Comparison of ENCODE assay signal across 15 mouse cellular contexts in the genomic region with DNA sequence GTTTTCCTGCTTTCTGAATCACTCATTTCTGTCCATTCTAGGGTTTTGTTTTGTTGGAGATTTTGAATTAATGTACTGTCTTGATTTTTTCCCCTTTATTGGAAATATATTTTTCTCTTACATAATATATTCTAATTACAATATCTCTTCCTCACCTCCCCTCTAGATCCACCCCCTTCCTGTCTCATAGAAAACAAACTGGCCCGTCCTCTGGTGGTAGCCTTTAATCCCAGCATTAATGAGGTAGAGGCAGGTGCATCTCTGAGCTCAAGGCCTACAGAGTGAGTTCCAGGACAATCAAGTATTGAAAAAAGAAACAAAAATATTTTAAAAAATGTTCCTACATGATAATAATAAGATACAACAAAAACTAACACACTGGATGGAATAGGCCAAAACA.
A peak's percentile ranks its signal among the peaks of the same experiment; 100 is the strongest.
DNase-seq lines count a peak whose midpoint lies in the region; ATAC-seq and TF ChIP-seq lines count a peak whose summit lies in the region.
"Had no signal": no experiment of that assay in that cellular context is flagged by ENCODE, and none has a peak within 500 bp of the region (broad histone marks: within the 10 kb centered on the region; RNA-seq: fewer than 3 reads in every experiment).

No protein-coding gene starts in this region.

- no peak overlapping the region for H3K4me3 ChIP-seq in gastrocnemius, adult 2 months
- H3K4me3 ChIP-seq in megakaryocyte, embryonic 14.5 days (replicated peaks), result peak overlapping the region; percentile 91
- no peak overlapping the region for H3K4me3 ChIP-seq in liver, embryonic 14.5 days (ENCODE audit: insufficient read depth in 1 of 2, low read depth in 2 of 2, low read length in 2 of 2)
- H3K4me3 ChIP-seq: embryonic facial prominence, embryonic 13.5 days; intestine, embryonic 15.5 days; neural tube, embryonic 12.5 days had no signal

- DNase-seq in gastrocnemius, adult 2 months, result no peak
- no peak for DNase-seq in gastrocnemius, postnatal 14 days
- DNase-seq in liver, embryonic 14.5 days (ENCODE audit: low read depth in 3 of 3, low spot score in 3 of 3), result no peak
- DNase-seq in cerebellum, postnatal 4 days (ENCODE audit: low spot score in 2 of 2), result no peak
- DNase-seq in adrenal gland, postnatal 4 days (ENCODE audit: low spot score in 2 of 2), result no peak
- DNase-seq in heart, postnatal 10 days, result no peak
- DNase-seq: adrenal gland, postnatal 25 days; cerebellum, adult 9-10 months; lung, postnatal 14 days had no signal

- no peaks in the 10 kb centered on the region for H3K9me3 ChIP-seq in megakaryocyte, embryonic 14.5 days
- H3K9me3 ChIP-seq in liver, embryonic 14.5 days (ENCODE audit: control insufficient read depth, low read length), result no peaks in the 10 kb centered on the region
- H3K9me3 ChIP-seq: embryonic facial prominence, embryonic 13.5 days; intestine, embryonic 15.5 days; neural tube, embryonic 12.5 days had no signal

- H3K27ac ChIP-seq in gastrocnemius, adult 2 months, result peak overlapping the region; percentile 80
- peak overlapping the region; percentile 79 for H3K27ac ChIP-seq in liver, embryonic 14.5 days
- H3K27ac ChIP-seq: embryonic facial prominence, embryonic 13.5 days; intestine, embryonic 15.5 days; neural tube, embryonic 12.5 days had no signal

- peaks cover 57% of the 10 kb centered on the region for H3K4me1 ChIP-seq in megakaryocyte, embryonic 14.5 days
- peaks cover 10 to 22% of the 10 kb centered on the region in 2 experiments for H3K4me1 ChIP-seq in liver, embryonic 14.5 days (replicated peaks; ENCODE audit: control insufficient read depth in 2 of 2, insufficient read depth in 2 of 2, low read length in 1 of 2)
- H3K4me1 ChIP-seq: intestine, embryonic 15.5 days; neural tube, embryonic 12.5 days had no signal

- 24% methylated on average over 1 of the region's 1 CpGs for WGBS in liver, embryonic 14.5 days (ENCODE audit: insufficient replicate concordance)

- peak overlapping the region; percentile 96 for H3K4me2 ChIP-seq in liver, embryonic 14.5 days (ENCODE audit: low read depth)
- H3K4me2 ChIP-seq: embryonic facial prominence, embryonic 13.5 days; intestine, embryonic 15.5 days; midbrain, embryonic 11.5 days; neural tube, embryonic 12.5 days had no signal

- TF ChIP-seq EP300 in liver, embryonic 14.5 days (IDR thresholded peaks at IDR 0.05; ENCODE audit: low read depth), result no peak

- H3K27me3 ChIP-seq in megakaryocyte, embryonic 14.5 days (replicated peaks), result no peaks in the 10 kb centered on the region
- no peaks in the 10 kb centered on the region for H3K27me3 ChIP-seq in liver, embryonic 14.5 days (ENCODE audit: control insufficient read depth, insufficient read depth, low read length)
- H3K27me3 ChIP-seq: embryonic facial prominence, embryonic 13.5 days; intestine, embryonic 15.5 days; neural tube, embryonic 12.5 days had no signal

- no peak overlapping the region for H3K9ac ChIP-seq in liver, embryonic 14.5 days (replicated peaks)
- H3K9ac ChIP-seq: embryonic facial prominence, embryonic 13.5 days; intestine, embryonic 15.5 days; neural tube, embryonic 12.5 days had no signal

- H3K36me3 ChIP-seq in megakaryocyte, embryonic 14.5 days (replicated peaks; ENCODE audit: low read length), result peaks cover 32% of the 10 kb centered on the region
- no peaks in the 10 kb centered on the region for H3K36me3 ChIP-seq in liver, embryonic 14.5 days (replicated peaks; ENCODE audit: control insufficient read depth, insufficient read depth, low read depth)
- H3K36me3 ChIP-seq: embryonic facial prominence, embryonic 13.5 days; intestine, embryonic 15.5 days; neural tube, embryonic 12.5 days had no signal

- no peak for TF ChIP-seq CTCF in gastrocnemius, adult 2 months (IDR thresholded peaks at IDR 0.05)
- no peak for TF ChIP-seq CTCF in liver, embryonic 14.5 days (IDR thresholded peaks at IDR 0.05; ENCODE audit: low read depth)

- ATAC-seq in megakaryocyte, adult 5-6 weeks (ENCODE audit: poor library complexity, severe bottlenecking), result no peak
- no peak for ATAC-seq in liver, embryonic 14.5 days (ENCODE audit: insufficient read depth)
- ATAC-seq: intestine, embryonic 15.5 days had no signal

- intact Hi-C loops in gastrocnemius, adult 2 months (cut with DNase I), result no loop called here
- intact Hi-C loops in gastrocnemius, postnatal 14 days (cut with DNase I; ENCODE audit: low total_unique reads), result no loop called here
- intact Hi-C loops in heart, postnatal 10 days (cut with DNase I), result no loop called here
